Mouse (Mus musculus) forebrain, postnatal 0 days (tissue): Measurements from ENCODE around the gene Pcsk5. TPM values are rescaled to one million over a fixed set of nuclear protein-coding genes. Genes with fewer than 3 reads are reported as not detected.

Experiments used
- ATAC-seq: fragments of 200-750 bp; cut with Nextera tagmentation; 2 replicates; pipeline ENCODE4 v1.8.0; 2017; ENCODE audit warnings: mild to moderate bottlenecking, moderate library complexity
- DNase-seq: peaks from one replicate; pipeline ENCODE4 v3.0.0-alpha.2; 2015
- H3K27ac ChIP-seq: fragments of 300-500 bp; sonication (generic); 2 replicates; pipeline ENCODE4 v1.5.1; 2014; ENCODE audit warnings: low read depth, mild to moderate bottlenecking, antibody characterized with exemption, low read length, moderate library complexity, mixed read lengths
- H3K27me3 ChIP-seq: fragments of 300-500 bp; sonication (generic); 2 replicates; pipeline ENCODE4 v1.6.1; 2014; ENCODE audit warnings: mild to moderate bottlenecking, low read length, mixed read lengths; ENCODE audit not compliant: insufficient read depth
- H3K36me3 ChIP-seq: fragments of 300-500 bp; sonication (generic); 2 replicates; pipeline ENCODE4 v1.6.1; 2014; ENCODE audit warnings: mild to moderate bottlenecking, moderate library complexity; ENCODE audit not compliant: insufficient read depth
- H3K4me1 ChIP-seq: fragments of 300-500 bp; sonication (generic); 2 replicates; pipeline ENCODE4 v1.6.1; 2014; ENCODE audit warnings: antibody characterized with exemption; ENCODE audit not compliant: insufficient read depth
- H3K4me2 ChIP-seq: fragments of 300-500 bp; sonication (generic); 2 replicates; pipeline ENCODE4 v1.6.1; 2014; ENCODE audit warnings: low read depth, mild to moderate bottlenecking, moderate library complexity
- H3K4me3 ChIP-seq: fragments of 300-500 bp; sonication (generic); 2 replicates; pipeline ENCODE4 v1.5.1; 2014; ENCODE audit warnings: low read depth, low read length, mixed read lengths
- H3K9ac ChIP-seq: fragments of 300-500 bp; sonication (generic); 2 replicates; pipeline ENCODE4 v1.6.1; 2014; ENCODE audit warnings: mild to moderate bottlenecking
- H3K9me3 ChIP-seq: fragments of 300-500 bp; sonication (generic); 2 replicates; pipeline ENCODE4 v1.6.1; 2016; ENCODE audit warnings: low read length
- CTCF ChIP-seq: sonication (generic); IDR thresholded peaks from 2 replicates; pipeline ENCODE4 v1.5.1; 2016; ENCODE audit warnings: antibody characterized with exemption, control low read depth, low read depth
- WGBS: fragments of 180-500 bp; shearing (Covaris S2); extraction: QIAGEN DNeasy Blood & Tissue Kit; methylation state at CpG from one replicate; pipeline ENCODE4 v1.1.7; 2014; 5-methylcytosine and 5-hydroxymethylcytosine counted together
- polyA plus RNA-seq: library from polyadenylated mRNA; unstranded; fragments of >200 nt; fragmentation: Nextera tagmentation; extraction: Ambion mirVana; gene quantifications from 2 replicates; pipeline ENCODE4 v1.2.1, GENCODE M21; 2015
- total RNA-seq: library from RNA; depleted of rRNA; stranded (reverse); fragments of >200 nt; gene quantifications from 2 replicates; pipeline ENCODE4 v1.2.3, GENCODE M21; 2014

Pcsk5 gene
- total and polyA plus RNA-seq, 2 experiments from 2014 or later = 11.2 to 15.1 TPM

DNA sequence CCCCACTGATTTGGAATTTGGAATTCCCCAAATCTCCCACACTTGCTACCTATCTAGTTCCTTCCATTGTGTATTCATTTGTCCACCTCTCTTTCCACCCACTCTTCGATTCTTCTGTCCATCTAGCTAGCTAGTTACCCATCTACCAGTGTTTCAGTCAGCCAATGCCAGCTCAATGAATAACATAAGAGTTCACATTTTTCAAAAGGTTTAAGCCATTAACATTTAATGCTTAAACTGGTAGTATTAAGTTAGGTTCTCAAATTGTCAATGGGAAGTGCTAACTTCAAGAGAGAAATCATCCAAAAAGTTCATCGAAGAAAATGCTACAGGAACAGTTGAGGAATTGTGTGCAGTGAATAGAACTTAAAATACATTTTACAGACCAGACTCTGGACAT is 11.0 kb upstream of the Pcsk5 start:
- no peaks in the 10 kb centered on the region for H3K27me3 ChIP-seq
- WGBS = 84% methylated on average over 2 of the region's 2 CpGs
- DNase-seq (no peak), ATAC-seq (no peak)
- H3K4me2 ChIP-seq = no peak overlapping the region
- H3K9me3 ChIP-seq = no peaks in the 10 kb centered on the region
- no peak for TF ChIP-seq CTCF
- H3K27ac ChIP-seq = no peak overlapping the region
- no peaks in the 10 kb centered on the region for H3K36me3 ChIP-seq
- no peak overlapping the region for H3K4me3 ChIP-seq
- no peak overlapping the region for H3K9ac ChIP-seq
- H3K4me1 ChIP-seq = no peaks in the 10 kb centered on the region

DNA sequence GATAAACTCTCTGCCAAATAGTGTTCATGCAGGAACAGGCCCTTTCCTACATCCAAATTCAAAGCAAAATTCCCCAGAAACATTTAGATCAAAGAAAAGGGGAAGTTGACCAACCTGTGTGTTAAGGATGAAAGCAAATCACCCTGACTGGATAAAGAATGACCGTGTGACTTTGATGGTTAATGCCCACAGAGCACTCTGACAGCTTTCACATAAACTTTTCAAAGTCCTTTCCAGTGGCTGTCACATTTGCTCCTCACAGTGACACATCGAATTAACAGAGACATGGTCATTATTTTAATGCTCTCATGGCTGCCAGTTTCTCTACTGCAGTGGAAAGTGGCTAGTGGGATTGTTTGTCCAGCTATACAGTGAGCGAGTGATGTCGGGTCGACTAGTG is 8.5 kb upstream of the Pcsk5 start:
- Histone ChIP-seq H3K4me3 (no peak overlapping the region), H3K4me2 (no peak overlapping the region), H3K27ac (no peak overlapping the region), H3K9ac (no peak overlapping the region), H3K27me3 (no peaks in the 10 kb centered on the region), H3K36me3 (no peaks in the 10 kb centered on the region), H3K9me3 (no peaks in the 10 kb centered on the region), H3K4me1 (no peaks in the 10 kb centered on the region)
- 44% methylated on average over 5 of the region's 5 CpGs for WGBS
- TF ChIP-seq CTCF = no peak
- ATAC-seq (no peak), DNase-seq (no peak)

DNA sequence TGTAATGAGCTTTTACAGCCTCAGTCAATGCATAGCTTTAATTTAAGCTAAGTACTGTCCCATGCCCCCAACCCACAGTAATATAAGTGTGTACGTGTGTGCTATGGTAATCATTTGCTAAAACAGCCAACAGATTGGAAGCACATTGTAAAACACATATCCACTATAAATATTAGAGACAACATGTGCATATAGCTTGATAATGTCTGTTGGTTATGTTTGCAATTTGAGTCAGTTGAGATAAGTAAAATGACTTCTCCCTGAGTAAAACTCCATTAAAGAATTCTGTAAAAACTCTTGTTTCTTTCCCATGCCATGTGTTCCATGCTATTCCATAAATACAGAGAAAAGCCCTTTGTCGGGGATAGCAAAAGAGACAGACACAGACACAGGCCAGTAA is 4.2 kb upstream of the Pcsk5 start:
- no peak overlapping the region for H3K9ac ChIP-seq
- no peak overlapping the region for H3K4me3 ChIP-seq
- H3K36me3 ChIP-seq = no peaks in the 10 kb centered on the region
- no peak overlapping the region for H3K27ac ChIP-seq
- TF ChIP-seq CTCF = no peak
- no peaks in the 10 kb centered on the region for H3K9me3 ChIP-seq
- ATAC-seq (no peak), DNase-seq (no peak)
- H3K27me3 ChIP-seq = no peaks in the 10 kb centered on the region
- H3K4me2 ChIP-seq = no peak overlapping the region
- no peaks in the 10 kb centered on the region for H3K4me1 ChIP-seq
- WGBS = 92% methylated on average over 2 of the region's 2 CpGs

DNA sequence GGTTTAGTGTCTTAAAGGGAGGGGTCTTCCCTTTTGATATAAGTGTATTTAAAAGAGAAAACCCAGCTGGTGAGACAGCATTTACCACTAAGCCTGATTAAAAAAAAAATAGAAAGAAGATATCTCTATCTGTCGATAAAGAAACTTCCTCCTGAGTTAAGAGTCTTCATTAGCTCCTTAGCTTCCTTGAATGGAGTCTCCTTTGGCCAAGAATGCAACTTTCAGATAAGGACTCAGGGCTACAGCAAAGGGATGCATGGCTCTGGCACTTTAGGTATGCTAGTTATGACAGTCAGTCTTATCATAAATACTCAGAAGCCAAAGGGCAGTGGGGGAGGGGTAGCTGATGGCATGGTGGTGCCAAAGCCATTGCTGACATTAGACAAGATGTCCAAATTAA is 2.4 kb upstream of the Pcsk5 start:
- ATAC-seq (no peak), DNase-seq (no peak)
- TF ChIP-seq CTCF = no peak
- Histone ChIP-seq H3K36me3 (no peaks in the 10 kb centered on the region), H3K4me1 (no peaks in the 10 kb centered on the region), H3K9ac (no peak overlapping the region), H3K27me3 (peaks cover 3% of the 10 kb centered on the region; the same call in 1 of the 2 replicates), H3K4me3 (no peak overlapping the region), H3K4me2 (no peak overlapping the region), H3K9me3 (no peaks in the 10 kb centered on the region), H3K27ac (no peak overlapping the region)
- WGBS = 84% methylated on average over 1 of the region's 1 CpGs

DNA sequence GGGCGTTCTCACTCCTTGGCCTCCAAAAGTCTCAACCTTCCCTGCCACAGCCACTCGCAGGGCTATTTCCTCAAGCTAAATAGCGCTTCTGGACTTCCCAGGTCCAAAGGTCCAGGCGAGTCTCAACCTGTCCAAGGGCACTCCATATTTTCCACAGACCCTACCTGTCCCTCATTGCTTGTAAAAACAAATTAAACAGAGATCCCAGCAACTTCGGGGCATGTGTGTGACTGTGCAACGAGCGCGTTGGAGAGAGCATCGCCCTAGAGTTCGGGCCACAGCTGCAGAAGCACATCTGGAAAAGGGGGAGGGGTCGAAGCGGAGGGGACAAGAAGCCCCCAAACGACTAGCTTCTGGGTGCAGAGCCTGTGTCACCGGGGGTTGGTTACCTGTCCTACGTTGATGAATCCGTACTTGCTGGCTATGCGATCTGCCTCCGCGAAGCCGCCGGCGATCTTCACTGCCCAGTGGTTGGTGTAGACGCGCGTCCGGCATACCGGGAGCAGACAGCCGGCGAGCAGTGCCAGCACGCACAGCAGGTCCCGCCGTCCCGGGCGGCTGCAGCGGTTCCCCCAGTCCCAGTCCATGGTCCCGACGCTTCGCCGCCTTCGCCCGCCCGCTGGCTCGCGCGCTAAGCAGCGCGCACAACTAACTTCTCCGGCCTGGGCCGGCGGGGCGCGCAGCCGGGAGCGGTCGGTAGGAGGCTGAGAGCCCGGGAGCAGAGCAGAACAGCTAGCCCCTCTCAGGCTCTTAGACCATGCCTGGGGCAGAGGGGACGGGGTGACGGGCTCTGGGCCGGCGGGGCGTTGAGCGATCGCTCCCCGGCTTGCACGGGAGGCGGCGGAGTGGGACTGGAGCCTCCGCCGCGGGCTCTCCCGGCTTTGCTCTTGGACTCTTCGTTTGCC is 614 bp downstream of the Pcsk5 start:
- no peak for TF ChIP-seq CTCF
- Histone ChIP-seq H3K4me2 (peak overlapping the region; percentile 92), H3K4me1 (no peaks in the 10 kb centered on the region), H3K9me3 (no peaks in the 10 kb centered on the region), H3K27me3 (peaks cover 3% of the 10 kb centered on the region; the same call in 1 of the 2 replicates), H3K27ac (peak overlapping the region; percentile 69), H3K9ac (peak overlapping the region; percentile 62), H3K36me3 (no peaks in the 10 kb centered on the region), H3K4me3 (peak overlapping the region; percentile 72)
- under 1% methylated on average over 72 of the region's 72 CpGs for WGBS
- ATAC-seq (peak; percentile 78), DNase-seq (no peak)

DNA sequence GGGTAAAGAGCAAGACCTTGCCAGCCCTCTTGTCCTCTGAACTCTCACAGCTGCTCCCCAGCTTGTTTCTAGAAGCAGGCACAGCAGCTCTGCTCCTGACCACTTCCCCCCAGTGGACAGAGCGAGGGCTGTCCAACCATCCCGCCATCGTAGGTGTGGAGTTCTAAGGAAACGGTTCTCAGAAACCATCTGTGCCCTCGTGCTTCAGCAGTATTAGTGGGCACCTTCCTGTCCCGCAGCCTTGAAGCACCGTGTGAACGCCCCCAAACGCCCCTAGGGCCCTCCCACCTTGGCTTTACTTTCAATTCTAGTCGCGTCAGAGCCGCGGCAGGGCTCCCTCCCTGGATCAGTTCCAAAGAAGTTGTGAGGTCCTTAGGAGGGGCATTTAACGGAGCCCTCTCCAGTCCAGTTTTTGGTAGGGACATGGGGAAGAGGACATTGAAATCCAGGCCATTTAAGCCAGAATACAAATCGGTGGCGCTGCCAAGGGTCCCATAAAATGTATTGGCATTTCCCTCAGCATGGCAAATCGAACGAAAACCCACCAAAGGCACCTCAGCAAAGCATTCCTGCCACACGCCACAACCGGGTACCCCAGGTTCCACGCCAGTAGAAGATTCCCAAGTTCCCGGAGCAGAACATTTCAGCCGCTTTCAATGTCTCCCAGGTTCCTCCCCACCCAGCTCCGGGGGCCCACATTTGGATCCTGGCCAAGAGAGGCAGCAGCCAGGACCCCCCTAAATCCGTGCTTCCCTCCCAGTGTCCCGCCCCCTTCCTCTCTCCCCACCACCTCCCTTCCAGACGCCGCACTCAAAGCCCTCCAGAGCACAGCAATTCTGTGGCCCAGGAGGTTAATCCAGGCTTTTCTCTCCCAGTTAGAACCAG is 1.5 kb downstream of the Pcsk5 start:
- Histone ChIP-seq H3K27ac (no peak overlapping the region), H3K4me1 (no peaks in the 10 kb centered on the region), H3K4me2 (peak overlapping the region; percentile 92), H3K27me3 (peaks cover 3% of the 10 kb centered on the region; the same call in 1 of the 2 replicates), H3K4me3 (peak overlapping the region; percentile 72), H3K36me3 (no peaks in the 10 kb centered on the region), H3K9ac (peak overlapping the region; percentile 62; the same call in 1 of the 2 replicates), H3K9me3 (no peaks in the 10 kb centered on the region)
- 1% methylated on average over 28 of the region's 28 CpGs for WGBS
- no peak for ATAC-seq
- TF ChIP-seq CTCF = 0 out of 2 replicates have a peak, but pooled peaks have one; percentile 29
- DNase-seq = peak; percentile 32
